Mouse (Mus musculus) 3T3-L1 (cell line): ENCODE data around the gene Tjp3.
A peak's percentile ranks its signal among the peaks of the same experiment; 100 is the strongest.

ENCODE experiments used
- DNase-seq: peaks from one replicate; pipeline ENCODE4 v3.0.0-alpha.2; 2015; ENCODE audit warnings: low read depth, low spot score

Gene Tjp3

GRCm38 (mm10) chr10:81319741-81320549, 28.6 kb upstream of the Tjp3 start:
- peak; percentile 100 for DNase-seq

- peak; percentile 39 for DNase-seq
These were observed 27.9 kb upstream of the Tjp3 start for GRCm38 (mm10) chr10:81319330-81319699.

GRCm38 (mm10) chr10:81318589-81319329, 27.4 kb upstream of the Tjp3 start:
- DNase-seq = peak; percentile 52

GRCm38 (mm10) chr10:81317273-81317672, 25.9 kb upstream of the Tjp3 start:
- DNase-seq = no peak

DNA sequence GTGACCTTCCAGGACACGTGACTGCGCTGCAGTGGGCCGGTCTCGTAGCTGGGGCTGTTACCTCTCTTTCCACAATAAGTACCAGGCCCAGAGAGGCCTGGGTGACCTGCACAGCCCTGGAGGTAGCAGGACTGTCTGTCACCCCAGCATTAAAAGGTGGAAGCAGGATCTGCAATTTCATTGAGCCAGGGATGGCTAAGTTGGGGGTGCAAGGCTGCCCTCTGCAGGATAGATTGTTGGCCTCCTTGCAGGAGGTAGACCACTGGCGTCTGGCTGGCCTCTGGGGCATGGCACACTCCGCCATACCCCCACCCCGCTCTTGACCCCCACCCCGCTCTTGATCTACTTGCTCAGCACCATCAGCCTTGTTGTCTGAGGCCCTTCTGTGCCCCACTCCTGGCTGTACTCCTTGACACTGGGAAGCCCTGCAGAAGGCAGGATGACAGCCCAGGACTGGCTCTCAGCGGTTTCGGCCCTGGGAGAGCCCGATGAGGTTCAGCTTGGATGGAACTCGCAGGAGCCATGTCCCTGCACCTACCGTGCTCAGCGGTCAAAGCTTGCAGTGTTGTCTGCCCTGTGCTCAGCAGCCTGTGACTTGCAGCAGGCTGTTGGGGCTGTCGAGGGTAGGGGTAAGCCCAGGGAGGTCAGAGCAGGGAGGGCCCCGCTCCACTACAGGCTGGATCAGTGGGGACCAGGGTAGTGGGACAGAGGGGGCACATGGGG, 25.1 kb upstream of the Tjp3 start:
- no peak for DNase-seq

DNA sequence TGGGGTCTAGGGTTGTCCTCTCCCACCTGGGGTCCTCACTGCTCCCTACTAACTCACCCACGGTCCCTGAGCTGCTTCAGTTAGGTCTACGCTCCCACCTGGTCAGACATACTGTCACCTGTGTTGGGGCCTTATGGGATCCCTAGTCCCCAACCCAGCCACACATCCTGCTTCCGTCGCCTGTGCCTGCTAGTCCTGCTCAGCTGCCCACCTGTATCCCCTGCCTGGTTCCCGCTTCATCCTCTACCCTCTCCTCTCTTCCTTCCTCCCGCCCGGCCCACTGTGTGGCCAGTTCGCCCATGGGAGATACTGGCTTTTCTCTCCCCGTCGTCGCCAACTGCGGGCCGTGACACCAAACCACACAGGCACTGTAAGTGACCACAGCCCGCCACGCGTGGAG, 24.2 kb upstream of the Tjp3 start:
- DNase-seq = no peak

DNA sequence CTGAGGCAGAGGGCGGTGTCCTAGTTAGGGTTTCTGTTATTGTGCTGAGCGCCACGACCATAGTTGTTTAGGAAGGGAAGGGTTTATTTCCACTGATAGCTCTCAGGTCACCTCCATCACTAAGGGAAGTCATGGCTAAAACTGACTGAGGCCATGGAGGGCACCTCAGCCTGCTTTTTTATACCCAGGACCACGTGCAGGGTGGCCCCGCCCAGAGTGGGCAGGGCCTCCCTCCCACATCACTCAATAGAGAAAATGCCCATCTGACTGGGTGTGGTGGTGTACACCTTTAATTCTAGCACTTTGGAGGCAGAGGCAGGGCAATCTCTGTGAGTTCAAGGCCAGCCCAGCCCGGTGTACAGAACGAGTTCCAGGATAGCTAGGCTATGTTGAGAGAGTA, 22.8 kb upstream of the Tjp3 start:
- no peak for DNase-seq

- DNase-seq = no peak
These were observed 22.2 kb upstream of the Tjp3 start for GRCm38 (mm10) chr10:81313581-81313980.

- no peak for DNase-seq
These were observed 18.2 kb upstream of the Tjp3 start for GRCm38 (mm10) chr10:81309571-81309970.

DNA sequence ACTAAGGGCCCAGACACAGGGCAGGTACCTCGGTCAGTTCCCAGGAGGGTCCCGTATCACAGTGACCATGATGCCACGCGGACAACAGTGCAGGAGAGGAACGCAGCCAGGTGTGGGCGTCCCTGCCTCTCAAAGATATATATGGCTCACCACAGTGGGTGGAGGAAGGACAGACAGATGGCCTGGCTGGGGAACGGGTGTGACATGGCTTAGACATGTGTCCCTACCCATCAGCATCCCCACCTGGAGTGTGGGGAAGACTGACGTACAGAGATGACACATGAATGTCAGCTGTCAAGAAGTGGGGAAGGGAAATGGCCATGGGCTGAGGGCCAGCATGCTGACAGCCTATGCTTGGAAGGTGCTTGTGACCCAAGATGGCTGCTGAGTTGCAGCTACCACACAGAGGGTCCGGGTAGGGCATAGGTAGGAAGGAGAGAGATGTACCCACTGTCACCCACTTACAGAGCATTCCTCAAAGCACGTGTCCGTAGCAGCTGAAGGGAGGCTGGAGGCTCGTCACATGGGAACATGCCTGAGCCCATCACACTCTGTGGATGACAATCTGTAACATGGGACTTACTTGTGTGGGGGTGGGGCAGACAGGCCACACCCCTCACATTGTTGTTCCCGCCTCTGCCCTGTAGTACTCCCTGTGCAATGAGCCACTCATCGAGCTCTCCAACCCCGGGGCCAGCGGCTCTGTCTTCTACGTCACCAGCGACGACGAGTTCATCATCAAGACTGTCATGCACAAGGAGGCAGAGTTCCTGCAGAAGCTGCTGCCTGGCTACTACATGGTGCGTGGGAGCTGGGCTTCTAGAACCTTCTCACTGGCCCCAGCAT, 15.7 kb upstream of the Tjp3 start:
- no peak for DNase-seq

DNA sequence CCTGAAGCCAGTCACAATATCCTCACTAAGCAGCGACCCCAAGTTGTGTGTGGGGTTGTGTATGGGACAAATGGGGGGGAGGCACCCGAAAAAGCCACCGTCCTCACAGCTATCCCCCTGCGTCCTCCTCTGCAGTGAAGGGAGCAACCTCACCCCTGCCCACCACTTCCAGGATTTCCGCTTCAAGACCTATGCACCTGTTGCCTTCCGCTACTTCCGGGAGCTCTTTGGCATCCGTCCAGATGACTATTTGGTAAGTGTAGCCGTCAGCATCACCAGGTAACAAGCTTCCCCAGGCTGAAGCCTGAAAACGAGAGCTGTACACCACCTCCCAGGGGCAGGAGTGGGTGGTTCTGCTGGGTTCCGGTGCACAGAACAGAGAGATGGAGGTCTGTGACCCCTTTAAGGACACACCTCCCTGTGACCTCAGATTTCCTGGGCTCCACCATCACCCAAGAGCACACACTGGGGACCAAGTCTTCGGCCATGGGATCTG, 14.8 kb upstream of the Tjp3 start:
- DNase-seq = no peak

DNA sequence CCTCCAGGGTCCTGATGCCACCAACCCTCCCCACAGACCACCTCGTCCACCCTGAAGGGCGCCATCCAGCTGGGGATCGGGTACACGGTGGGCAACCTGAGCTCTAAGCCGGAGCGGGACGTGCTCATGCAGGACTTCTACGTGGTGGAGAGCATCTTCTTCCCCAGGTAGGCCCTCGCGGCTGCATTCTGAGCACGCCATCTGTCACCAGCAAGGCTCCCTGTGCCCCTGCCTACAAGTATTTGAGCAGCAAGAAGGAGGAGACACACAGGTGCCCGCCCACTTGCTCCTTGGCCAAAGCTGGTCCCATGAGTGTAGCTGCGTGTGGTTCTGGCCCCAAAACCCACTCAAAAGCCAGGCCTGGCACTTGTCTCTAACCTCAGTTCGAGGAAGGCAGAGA, 14.3 kb upstream of the Tjp3 start:
- no peak for DNase-seq

- DNase-seq = peak; percentile 64
These were observed 13.3 kb upstream of the Tjp3 start for GRCm38 (mm10) chr10:81304597-81305238.

DNA sequence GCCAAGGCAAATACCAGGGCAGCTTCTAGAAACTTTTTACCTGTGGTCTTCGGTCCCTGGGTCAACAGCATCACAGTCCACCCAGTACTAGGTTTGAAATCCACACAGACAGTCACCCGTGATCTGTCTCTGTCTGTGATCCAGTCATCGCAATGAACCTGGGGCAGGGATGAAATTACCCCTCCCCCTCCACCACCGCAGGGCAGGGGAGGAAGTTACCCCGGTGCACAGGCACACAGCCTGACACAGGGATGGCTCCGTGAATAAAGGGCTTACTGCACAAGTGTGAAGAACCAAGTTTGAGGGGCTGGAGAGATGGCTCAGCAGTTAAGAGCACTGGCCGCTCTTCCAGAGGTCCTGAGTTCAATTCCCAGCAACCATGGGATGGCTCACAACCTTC, 12.4 kb upstream of the Tjp3 start:
- DNase-seq = no peak

DNA sequence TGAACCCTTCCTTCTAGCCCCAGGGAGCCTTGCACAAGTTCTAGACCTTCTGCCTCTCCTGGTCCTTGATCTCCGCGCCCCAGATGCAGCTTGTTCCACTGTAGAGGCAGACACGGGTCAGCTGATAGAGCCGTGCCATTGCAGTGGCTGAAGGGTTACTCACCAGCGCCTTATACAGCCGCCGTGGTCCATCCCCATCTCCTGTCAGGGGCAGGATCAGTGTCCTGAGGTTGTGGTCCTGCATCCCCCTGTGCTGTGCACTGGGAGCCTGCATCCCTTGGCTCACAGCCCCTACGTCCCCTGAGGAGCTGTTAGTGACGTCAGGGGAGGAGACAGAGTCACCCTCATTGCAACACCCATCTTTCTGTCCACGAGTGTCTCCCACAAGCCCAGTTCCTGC, 11.9 kb upstream of the Tjp3 start:
- no peak for DNase-seq

DNA sequence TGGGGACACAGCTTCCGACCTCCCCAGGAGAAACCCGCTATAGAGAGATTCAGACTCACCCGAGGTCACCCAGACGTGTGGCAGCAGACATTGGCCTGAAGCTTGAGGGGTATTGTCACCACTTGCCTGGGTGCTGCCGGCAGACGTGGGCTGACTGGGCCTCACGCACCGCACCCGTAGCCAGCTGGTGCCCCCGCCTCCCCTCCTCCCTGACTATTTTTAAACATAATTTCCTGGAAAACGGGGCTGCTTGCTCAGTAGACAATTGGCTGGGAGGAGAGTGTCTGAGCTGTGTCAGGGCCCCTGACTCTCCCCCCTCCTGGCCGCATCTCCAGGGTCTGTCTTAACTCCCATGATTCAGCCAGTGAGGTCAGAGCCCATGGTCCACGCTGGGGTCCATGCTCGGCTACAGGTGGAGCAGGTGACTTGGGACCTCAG, 11.4 kb upstream of the Tjp3 start:
- DNase-seq = no peak

DNA sequence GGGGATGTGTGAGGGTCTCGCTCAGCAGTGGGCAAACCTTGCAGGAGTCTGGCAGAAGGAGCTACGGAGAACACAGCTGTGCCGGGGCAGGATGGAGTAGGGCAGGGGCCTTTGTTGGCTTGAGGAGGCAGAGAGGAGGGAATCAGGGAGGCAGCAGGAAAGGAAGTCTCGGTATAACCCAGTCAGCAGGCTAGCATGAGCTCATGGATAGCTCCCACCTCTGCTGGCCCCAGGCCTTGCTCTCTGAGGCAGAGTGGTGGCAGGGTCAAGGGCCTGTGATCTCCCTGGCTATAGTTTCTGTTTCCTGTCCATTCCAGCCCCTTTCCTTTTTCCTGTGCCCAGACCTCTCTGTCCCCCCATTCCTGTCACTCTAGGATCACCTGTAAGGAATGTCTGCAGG, 10.9 kb upstream of the Tjp3 start:
- no peak for DNase-seq

DNA sequence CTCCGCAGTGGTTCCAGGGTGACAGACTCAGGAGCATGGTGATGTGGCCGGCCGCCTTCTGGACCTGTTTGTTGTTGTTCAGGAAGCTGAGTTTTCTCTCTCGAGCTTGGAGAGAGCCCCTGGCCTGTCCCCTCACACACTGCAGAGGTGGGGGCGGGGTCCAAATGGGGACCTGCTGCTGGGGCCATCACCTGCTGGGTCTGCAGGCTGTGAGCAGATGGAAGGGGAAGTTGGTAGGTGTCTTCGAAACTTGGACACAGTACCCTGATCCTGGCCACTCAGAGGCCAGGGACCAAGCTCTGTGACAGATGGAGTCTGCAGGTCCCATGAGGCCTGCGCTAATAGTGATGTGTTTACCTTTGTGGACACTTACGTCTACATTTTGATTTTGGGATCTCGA, 9.9 kb upstream of the Tjp3 start:
- no peak for DNase-seq

DNA sequence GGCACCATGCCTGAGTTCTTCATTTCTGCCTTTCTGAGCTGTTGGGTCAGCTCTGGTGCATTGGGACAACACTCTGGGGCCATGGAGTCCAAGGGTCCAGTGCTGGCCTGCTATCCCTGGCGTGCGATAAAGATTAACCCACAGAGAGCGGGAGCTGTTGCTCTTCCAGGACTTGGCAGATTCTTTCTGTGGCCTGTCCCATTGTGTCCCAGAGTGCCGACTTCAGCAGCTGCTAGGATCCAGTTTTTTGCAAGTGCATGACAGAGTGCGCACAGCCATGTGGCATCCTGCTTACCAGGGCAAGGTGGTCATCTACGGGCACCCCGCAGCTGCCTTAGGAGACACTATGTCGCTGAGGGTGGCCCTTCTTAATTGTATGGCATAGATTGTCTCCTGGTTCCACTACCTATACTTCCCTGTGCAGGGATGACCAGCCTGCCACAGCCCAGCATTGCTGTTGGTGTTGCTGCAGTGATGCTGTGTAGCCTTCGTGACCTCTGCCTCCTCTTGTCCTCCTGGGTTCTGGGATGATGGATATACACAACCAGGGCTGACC, 9.0 kb upstream of the Tjp3 start:
- no peak for DNase-seq

DNA sequence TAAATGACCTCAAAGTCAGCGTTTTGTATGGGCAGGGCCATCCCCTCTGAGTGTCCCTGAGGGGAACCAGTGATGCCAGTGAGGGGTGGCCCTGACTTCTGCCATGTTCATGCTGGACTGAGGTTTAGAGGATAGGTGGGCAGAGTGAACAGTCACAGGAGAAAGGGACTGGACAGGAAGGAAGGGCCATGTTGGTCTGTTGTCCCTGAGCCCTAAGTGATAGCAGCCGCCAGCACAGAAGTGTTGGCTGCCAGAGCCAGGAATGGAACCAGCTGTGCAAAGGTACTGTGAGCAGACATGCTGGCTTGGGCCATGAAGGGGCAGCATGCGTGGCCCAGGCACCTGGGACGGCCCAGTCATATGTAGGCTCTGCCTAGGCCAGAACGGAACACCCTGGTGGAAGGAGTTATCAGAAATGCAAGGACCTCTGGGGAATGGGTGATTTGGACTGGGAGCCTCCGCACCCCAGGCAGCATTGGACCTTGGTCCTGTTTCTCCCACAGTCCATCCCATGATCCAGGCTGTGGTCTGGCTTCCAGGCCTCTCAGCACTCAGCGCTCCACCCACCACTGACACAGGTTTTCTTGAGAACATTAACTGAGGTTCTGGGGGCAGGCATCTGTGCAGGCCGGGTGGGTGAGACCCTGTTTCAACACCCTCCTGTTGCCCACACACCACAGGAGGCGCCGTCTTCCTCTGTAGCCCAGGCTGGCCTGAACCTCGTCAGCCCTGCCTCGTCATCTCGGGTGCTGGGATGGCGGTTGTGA, 8.4 kb upstream of the Tjp3 start:
- no peak for DNase-seq
